Mouse (Mus musculus): ENCODE results near the gene Jchain. TPM values are rescaled to one million over a fixed set of nuclear protein-coding genes. Genes with fewer than 3 reads are reported as not detected.

Jchain gene
- 5.6 TPM for polyA plus RNA-seq (2017; shearing (Covaris generic))

DNA sequence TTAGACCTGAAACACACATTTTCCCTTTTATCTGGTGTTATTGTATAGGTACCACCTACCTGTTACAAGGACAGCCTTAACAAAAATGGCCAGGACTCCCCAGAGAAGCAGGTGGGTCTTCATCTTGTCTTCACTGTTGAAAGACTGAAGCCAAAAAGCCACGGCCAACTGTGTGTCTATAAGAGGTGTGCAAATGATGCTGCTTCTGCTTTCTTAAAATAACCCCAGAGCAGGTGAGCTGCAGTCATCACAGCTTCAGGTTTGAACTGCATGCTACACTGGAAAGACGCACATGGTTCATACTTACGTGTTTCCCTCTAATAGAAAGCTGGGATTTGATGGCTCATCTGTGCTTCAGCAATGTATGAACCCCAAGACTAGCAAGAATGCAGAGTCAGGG, at the start of gene Jchain:
Gene Jchain, minus strand, starts transcription at position 235 of the 400 bp plus-strand sequence.

DNA sequence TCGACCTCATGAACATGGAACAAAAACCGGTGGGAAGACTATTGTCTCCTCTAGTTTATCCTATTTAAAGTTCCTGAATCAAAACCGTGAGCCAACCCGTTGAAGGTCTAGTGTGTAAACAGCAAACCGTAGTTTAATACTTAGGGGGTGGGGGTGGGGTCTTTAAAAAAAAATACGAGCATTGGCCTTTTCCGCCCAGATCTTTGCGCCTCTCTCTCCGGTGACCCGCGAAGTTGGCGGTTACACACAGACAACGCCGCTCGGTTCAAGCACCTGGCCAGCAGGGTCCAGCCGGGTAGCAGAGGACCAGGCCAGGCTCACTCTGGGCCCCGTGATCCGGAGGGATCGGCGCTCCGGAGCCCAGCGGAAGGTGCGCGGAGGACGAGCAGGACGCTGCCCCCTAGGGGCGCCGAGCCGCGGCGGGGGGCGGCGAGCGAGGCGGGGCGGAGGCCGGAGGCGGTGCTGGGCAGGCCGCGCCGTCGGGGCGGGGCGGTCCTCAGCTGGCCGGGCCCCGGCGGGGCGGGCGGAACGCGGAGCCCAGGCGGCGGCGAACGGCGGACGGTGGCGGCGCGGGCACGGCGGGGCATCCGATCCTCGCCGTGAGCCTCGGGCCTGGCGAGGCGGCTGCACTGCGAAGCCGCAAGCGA, 36.9 kb upstream of the Jchain start, which contains the start of gene Rufy3:
Gene Rufy3, plus strand, starts transcription at position 540 of the 647 bp plus-strand sequence.

DNA sequence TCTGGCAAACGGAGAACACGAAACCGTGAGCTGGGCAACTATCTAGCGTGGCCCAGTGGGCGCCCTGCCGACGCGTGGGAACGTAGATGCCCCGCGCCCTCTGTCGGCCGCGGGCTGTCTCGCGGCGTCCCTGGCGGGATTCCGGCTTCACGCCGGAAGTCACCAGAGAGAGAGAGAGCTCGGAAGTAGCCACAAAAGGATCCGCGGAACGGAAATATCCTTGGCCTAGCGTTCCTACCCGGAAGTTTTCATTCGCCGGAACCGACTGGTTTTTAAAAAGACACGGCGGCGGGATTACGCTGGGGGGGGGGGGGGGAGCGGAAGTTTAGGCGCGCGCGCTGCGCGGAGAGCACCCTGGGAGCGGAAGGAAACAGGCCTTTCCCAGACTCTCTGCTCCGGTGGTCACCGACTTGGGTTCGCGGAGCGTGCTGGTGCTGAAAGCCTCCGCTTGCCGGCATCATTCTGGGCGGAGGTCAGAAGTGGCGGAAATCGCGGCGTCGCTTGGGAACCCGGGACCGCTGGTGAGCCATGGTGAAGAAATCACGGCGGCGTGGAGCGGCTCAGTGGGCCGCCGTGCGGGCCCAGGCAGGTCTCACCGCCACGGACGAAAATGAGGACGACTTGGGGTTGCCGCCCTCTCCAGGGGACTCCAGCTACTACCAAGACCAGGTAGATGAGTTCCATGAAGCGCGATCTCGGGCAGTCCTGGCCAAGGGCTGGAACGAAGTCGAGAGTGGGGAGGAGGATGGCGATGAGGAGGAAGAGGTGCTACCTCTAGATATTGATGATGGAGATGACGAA, 26.6 kb upstream of the Jchain start, which contains the start of gene Utp3:
Gene Utp3, plus strand, starts transcription at position 377 of the 801 bp plus-strand sequence.

DNA sequence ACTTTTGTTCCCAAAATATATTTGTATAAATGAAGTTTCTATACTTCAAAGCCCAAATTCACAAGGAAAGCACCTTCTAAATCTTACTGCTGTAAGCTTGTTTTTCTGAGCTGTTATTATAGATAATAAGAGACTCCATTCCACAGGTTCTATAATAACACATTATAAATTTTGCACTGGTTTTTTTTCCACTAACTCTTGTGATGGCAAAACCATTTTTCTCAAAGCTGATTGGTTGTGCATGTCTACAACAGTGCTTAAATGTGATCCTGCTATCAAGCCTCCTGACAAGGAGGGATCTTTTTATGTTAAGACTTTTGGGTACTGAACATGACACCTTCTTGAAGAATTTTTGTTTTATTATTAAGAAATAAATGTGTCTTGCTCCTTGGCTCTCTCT, 40.0 kb downstream of the Jchain start, which contains the start of gene Enam:
Gene Enam, plus strand, starts transcription at position 301 of the 400 bp plus-strand sequence.

Other genes with a start within 250 kb of the Jchain start
- gene Prol1, start 210.6 kb downstream of the Jchain start, polyA plus RNA-seq (2017; shearing (Covaris generic)), result not detected
- not detected for gene Amtn, start 151.8 kb downstream of the Jchain start, polyA plus RNA-seq (2017; shearing (Covaris generic))
- not detected for gene Ambn, start 71.9 kb downstream of the Jchain start, polyA plus RNA-seq (2017; shearing (Covaris generic))
- gene Enam, start 39.9 kb downstream of the Jchain start, polyA plus RNA-seq (2017; shearing (Covaris generic)), result not detected
- gene Utp3, start 26.6 kb upstream of the Jchain start, polyA plus RNA-seq (2017; shearing (Covaris generic)), result 110 TPM
- gene Rufy3, start 37.1 kb upstream of the Jchain start, polyA plus RNA-seq (2017; shearing (Covaris generic)), result 1.9 TPM
- gene Grsf1, start 148.3 kb upstream of the Jchain start, polyA plus RNA-seq (2017; shearing (Covaris generic)), result 3.5 TPM
- gene Mob1b, start 193.0 kb upstream of the Jchain start, polyA plus RNA-seq (2017; shearing (Covaris generic)), result 10.8 TPM
- 94.8 TPM for gene Dck, start 237.1 kb upstream of the Jchain start, polyA plus RNA-seq (2017; shearing (Covaris generic))

Measured in activated CD4-positive, CD25-positive, alpha-beta regulatory T cell, adult 9 weeks (primary cell).